Mouse (Mus musculus) forebrain, postnatal 0 days (tissue): Measurements from ENCODE around the gene Rps6ka1. TPM values are rescaled to one million over a fixed set of nuclear protein-coding genes. Genes with fewer than 3 reads are reported as not detected.
A peak's percentile ranks its signal among the peaks of the same experiment; 100 is the strongest.

ENCODE experiments used
- ATAC-seq: fragments of 200-750 bp; cut with Nextera tagmentation; 2 replicates; pipeline ENCODE4 v1.8.0; 2017; ENCODE audit warnings: mild to moderate bottlenecking, moderate library complexity
- DNase-seq: peaks from one replicate; pipeline ENCODE4 v3.0.0-alpha.2; 2015
- H3K27ac ChIP-seq: fragments of 300-500 bp; sonication (generic); 2 replicates; pipeline ENCODE4 v1.5.1; 2014; ENCODE audit warnings: low read depth, mild to moderate bottlenecking, antibody characterized with exemption, low read length, moderate library complexity, mixed read lengths
- H3K27me3 ChIP-seq: fragments of 300-500 bp; sonication (generic); 2 replicates; pipeline ENCODE4 v1.6.1; 2014; ENCODE audit warnings: mild to moderate bottlenecking, low read length, mixed read lengths; ENCODE audit not compliant: insufficient read depth
- H3K36me3 ChIP-seq: fragments of 300-500 bp; sonication (generic); 2 replicates; pipeline ENCODE4 v1.6.1; 2014; ENCODE audit warnings: mild to moderate bottlenecking, moderate library complexity; ENCODE audit not compliant: insufficient read depth
- H3K4me1 ChIP-seq: fragments of 300-500 bp; sonication (generic); 2 replicates; pipeline ENCODE4 v1.6.1; 2014; ENCODE audit warnings: antibody characterized with exemption; ENCODE audit not compliant: insufficient read depth
- H3K4me2 ChIP-seq: fragments of 300-500 bp; sonication (generic); 2 replicates; pipeline ENCODE4 v1.6.1; 2014; ENCODE audit warnings: low read depth, mild to moderate bottlenecking, moderate library complexity
- H3K4me3 ChIP-seq: fragments of 300-500 bp; sonication (generic); 2 replicates; pipeline ENCODE4 v1.5.1; 2014; ENCODE audit warnings: low read depth, low read length, mixed read lengths
- H3K9ac ChIP-seq: fragments of 300-500 bp; sonication (generic); 2 replicates; pipeline ENCODE4 v1.6.1; 2014; ENCODE audit warnings: mild to moderate bottlenecking
- H3K9me3 ChIP-seq: fragments of 300-500 bp; sonication (generic); 2 replicates; pipeline ENCODE4 v1.6.1; 2016; ENCODE audit warnings: low read length
- CTCF ChIP-seq: sonication (generic); IDR thresholded peaks from 2 replicates; pipeline ENCODE4 v1.5.1; 2016; ENCODE audit warnings: antibody characterized with exemption, control low read depth, low read depth
- whole genome bisulfite sequencing: fragments of 180-500 bp; shearing (Covaris S2); extraction: QIAGEN DNeasy Blood & Tissue Kit; methylation state at CpG from one replicate; pipeline ENCODE4 v1.1.7; 2014; 5-methylcytosine and 5-hydroxymethylcytosine counted together
- polyA plus RNA-seq: library from polyadenylated mRNA; unstranded; fragments of >200 nt; fragmentation: Nextera tagmentation; extraction: Ambion mirVana; gene quantifications from 2 replicates; pipeline ENCODE4 v1.2.1, GENCODE M21; 2015
- total RNA-seq: library from RNA; depleted of rRNA; stranded (reverse); fragments of >200 nt; gene quantifications from 2 replicates; pipeline ENCODE4 v1.2.3, GENCODE M21; 2014

The Rps6ka1 gene
- total and polyA plus RNA-seq, 2 experiments from 2014 or later, result 19.4 to 21.4 TPM

- no peaks in the 10 kb centered on the region for H3K27me3 ChIP-seq
- no peak overlapping the region for H3K27ac ChIP-seq
- H3K9ac ChIP-seq, result no peak overlapping the region
- TF ChIP-seq CTCF, result no peak
- DNase-seq (no peak), ATAC-seq (no peak)
- WGBS, result 79% methylated on average over 5 of the region's 5 CpGs
- H3K9me3 ChIP-seq, result no peaks in the 10 kb centered on the region
- no peaks in the 10 kb centered on the region for H3K36me3 ChIP-seq
- H3K4me3 ChIP-seq, result no peak overlapping the region
- peaks cover 7% of the 10 kb centered on the region; the same call in 1 of the 2 replicates for H3K4me1 ChIP-seq
- H3K4me2 ChIP-seq, result no peak overlapping the region
Observed at GRCm38 (mm10) chr4:133817356-133817755, 70.2 kb downstream of the Rps6ka1 start.

- no peak for TF ChIP-seq CTCF
- H3K9ac ChIP-seq, result no peak overlapping the region
- DNase-seq (no peak), ATAC-seq (no peak)
- H3K4me2 ChIP-seq, result no peak overlapping the region
- no peak overlapping the region for H3K27ac ChIP-seq
- no peak overlapping the region for H3K4me3 ChIP-seq
- H3K27me3 ChIP-seq, result no peaks in the 10 kb centered on the region
- 32% methylated on average over 7 of the region's 7 CpGs for WGBS
- H3K9me3 ChIP-seq, result no peaks in the 10 kb centered on the region
- peaks cover 7% of the 10 kb centered on the region; the same call in 1 of the 2 replicates for H3K4me1 ChIP-seq
- no peaks in the 10 kb centered on the region for H3K36me3 ChIP-seq
Observed at GRCm38 (mm10) chr4:133816504-133816875, 71.1 kb downstream of the Rps6ka1 start.

GRCm38 (mm10) chr4:133815635-133816503 is 71.7 kb downstream of the Rps6ka1 start:
- H3K4me1 ChIP-seq, result peaks cover 7% of the 10 kb centered on the region; the same call in 1 of the 2 replicates
- 12% methylated on average over 16 of the region's 16 CpGs for WGBS
- no peak overlapping the region for H3K4me2 ChIP-seq
- no peak overlapping the region for H3K9ac ChIP-seq
- ATAC-seq (no peak), DNase-seq (no peak)
- no peak for TF ChIP-seq CTCF
- H3K4me3 ChIP-seq, result no peak overlapping the region
- no peaks in the 10 kb centered on the region for H3K27me3 ChIP-seq
- H3K36me3 ChIP-seq, result no peaks in the 10 kb centered on the region
- H3K9me3 ChIP-seq, result no peaks in the 10 kb centered on the region
- H3K27ac ChIP-seq, result no peak overlapping the region; the same call in 1 of the 2 replicates

GRCm38 (mm10) chr4:133814804-133815515 is 72.6 kb downstream of the Rps6ka1 start:
- no peak for TF ChIP-seq CTCF
- 7% methylated on average over 25 of the region's 25 CpGs for WGBS

GRCm38 (mm10) chr4:133813992-133814803 is 73.4 kb downstream of the Rps6ka1 start:
- Histone ChIP-seq H3K9ac (peak overlapping the region; percentile 81), H3K4me1 (peaks cover 7% of the 10 kb centered on the region; the same call in 1 of the 2 replicates), H3K27ac (peak overlapping the region; percentile 97), H3K9me3 (no peaks in the 10 kb centered on the region), H3K36me3 (no peaks in the 10 kb centered on the region), H3K4me2 (peak overlapping the region; percentile 56), H3K27me3 (no peaks in the 10 kb centered on the region), H3K4me3 (peak overlapping the region; percentile 77)
- WGBS, result under 1% methylated on average over 60 of the region's 80 CpGs
- peak; percentile 63 for TF ChIP-seq CTCF
- peak; percentile 95 for DNase-seq
- peak; percentile 61 for ATAC-seq

More at GRCm38 (mm10) chr4:133814804-133815515, 72.6 kb downstream of the Rps6ka1 start:
- Histone ChIP-seq H3K27me3 (no peaks in the 10 kb centered on the region), H3K4me2 (peak overlapping the region; percentile 56), H3K9me3 (no peaks in the 10 kb centered on the region), H3K27ac (peak overlapping the region; percentile 97), H3K9ac (no peak overlapping the region), H3K4me1 (peaks cover 7% of the 10 kb centered on the region; the same call in 1 of the 2 replicates), H3K4me3 (peak overlapping the region; percentile 77), H3K36me3 (no peaks in the 10 kb centered on the region)
- ATAC-seq (no peak), DNase-seq (no peak)

GRCm38 (mm10) chr4:133813174-133813991 is 74.2 kb downstream of the Rps6ka1 start:
- H3K4me1 ChIP-seq, result peaks cover 7% of the 10 kb centered on the region; the same call in 1 of the 2 replicates
- H3K27ac ChIP-seq, result peak overlapping the region; percentile 97
- TF ChIP-seq CTCF, result no peak
- H3K36me3 ChIP-seq, result no peaks in the 10 kb centered on the region
- DNase-seq (peak; percentile 97), ATAC-seq (peak; percentile 93)
- H3K27me3 ChIP-seq, result no peaks in the 10 kb centered on the region
- no peaks in the 10 kb centered on the region for H3K9me3 ChIP-seq
- H3K4me2 ChIP-seq, result peak overlapping the region; percentile 56
- peak overlapping the region; percentile 77 for H3K4me3 ChIP-seq
- peak overlapping the region; percentile 81 for H3K9ac ChIP-seq
- under 1% methylated on average over 52 of the region's 101 CpGs for WGBS
